Mouse (Mus musculus): Measurements from ENCODE around the gene Ppp1r12b.

DNA sequence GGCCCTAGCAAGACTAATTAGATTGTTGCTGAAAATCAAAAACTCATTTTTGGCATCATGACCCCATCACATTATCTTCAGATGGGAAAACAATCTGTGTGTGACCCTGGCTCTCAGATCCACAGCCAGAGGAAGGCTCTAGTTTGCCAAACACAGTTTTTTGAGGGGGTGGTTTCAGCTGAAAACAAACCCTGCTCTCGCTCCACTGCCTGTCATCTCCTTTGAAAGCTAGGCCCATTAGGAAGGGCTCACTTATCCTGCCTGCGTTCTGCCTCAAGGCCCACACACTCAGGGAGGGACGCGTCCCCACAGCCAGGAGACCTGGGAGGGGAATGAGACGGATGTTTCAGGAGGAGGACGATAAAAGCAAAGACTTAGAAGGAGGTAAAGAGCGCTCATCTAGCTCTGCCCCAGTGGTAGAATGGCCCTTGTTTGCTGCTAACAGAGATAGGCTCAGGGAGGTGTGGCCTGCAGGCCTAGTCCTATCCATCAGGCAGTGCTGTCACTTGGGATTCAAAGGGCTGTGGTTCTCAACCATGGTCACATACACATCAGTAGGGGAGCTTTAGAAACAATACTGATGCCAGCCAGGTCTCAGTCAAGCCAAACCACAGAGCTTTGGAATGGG lies 190.8 kb downstream of the Ppp1r12b start:
- TF ChIP-seq CTCF (conservative IDR thresholded peaks at IDR 0.05; ENCODE audit: low read length) (no peak), NANOG (IDR thresholded peaks at IDR 0.05; ENCODE audit: borderline replicate concordance, low read length) (no peak), POU5F1 (IDR thresholded peaks at IDR 0.05; ENCODE audit: borderline replicate concordance, low read length) (no peak)
